Mouse (Mus musculus): ENCODE data around the gene Tdrd9. TPM values are rescaled to one million over a fixed set of nuclear protein-coding genes. Genes with fewer than 3 reads are reported as not detected.

Tdrd9 gene
- polyA plus RNA-seq, 1 experiment from 2014 or later, result 0.20 TPM

GRCm38 (mm10) chr12:112038441-112038840 is 67.1 kb downstream of the Tdrd9 start:
- Histone ChIP-seq H3K27ac (ENCODE audit: low read length) (no peak overlapping the region), H3K4me1 (ENCODE audit: control insufficient read depth, insufficient read depth, low read length) (no peaks in the 10 kb centered on the region), H3K36me3 (ENCODE audit: control insufficient read depth, insufficient read depth, low read length) (no peaks in the 10 kb centered on the region), H3K4me3 (ENCODE audit: low read length) (no peak overlapping the region), H3K4me2 (ENCODE audit: low read depth, low read length) (no peak overlapping the region), H3K9ac (ENCODE audit: low read depth, low read length) (no peak overlapping the region), H3K9me3 (ENCODE audit: control insufficient read depth, low read length) (no peaks in the 10 kb centered on the region), H3K27me3 (replicated peaks; ENCODE audit: control insufficient read depth, insufficient read depth, low read length) (no peaks in the 10 kb centered on the region)
- no peak for ATAC-seq
- WGBS, result 95% methylated on average over 10 of the region's 10 CpGs

- Histone ChIP-seq H3K27ac (ENCODE audit: low read length) (no peak overlapping the region), H3K9me3 (ENCODE audit: control insufficient read depth, low read length) (no peaks in the 10 kb centered on the region), H3K4me3 (ENCODE audit: low read length) (no peak overlapping the region), H3K9ac (ENCODE audit: low read depth, low read length) (no peak overlapping the region), H3K4me1 (ENCODE audit: control insufficient read depth, insufficient read depth, low read length) (no peaks in the 10 kb centered on the region), H3K4me2 (ENCODE audit: low read depth, low read length) (no peak overlapping the region), H3K27me3 (replicated peaks; ENCODE audit: control insufficient read depth, insufficient read depth, low read length) (no peaks in the 10 kb centered on the region), H3K36me3 (ENCODE audit: control insufficient read depth, insufficient read depth, low read length) (no peaks in the 10 kb centered on the region)
- WGBS, result 91% methylated on average over 10 of the region's 10 CpGs
- no peak for ATAC-seq
Measured at GRCm38 (mm10) chr12:112039169-112039568, 67.8 kb downstream of the Tdrd9 start.

- H3K4me2 ChIP-seq (ENCODE audit: low read depth, low read length), result no peak overlapping the region
- H3K9ac ChIP-seq (ENCODE audit: low read depth, low read length), result no peak overlapping the region
- 81% methylated on average over 14 of the region's 14 CpGs for WGBS
- H3K36me3 ChIP-seq (ENCODE audit: control insufficient read depth, insufficient read depth, low read length), result no peaks in the 10 kb centered on the region
- H3K4me1 ChIP-seq (ENCODE audit: control insufficient read depth, insufficient read depth, low read length), result no peaks in the 10 kb centered on the region
- no peaks in the 10 kb centered on the region for H3K9me3 ChIP-seq (ENCODE audit: control insufficient read depth, low read length)
- no peak overlapping the region for H3K4me3 ChIP-seq (ENCODE audit: low read length)
- no peaks in the 10 kb centered on the region for H3K27me3 ChIP-seq (replicated peaks; ENCODE audit: control insufficient read depth, insufficient read depth, low read length)
- ATAC-seq, result no peak
- H3K27ac ChIP-seq (ENCODE audit: low read length), result no peak overlapping the region
Measured at GRCm38 (mm10) chr12:112042681-112043080, 71.3 kb downstream of the Tdrd9 start.

GRCm38 (mm10) chr12:112077651-112078050 is 106.3 kb downstream of the Tdrd9 start:
- WGBS, result 9% methylated on average over 6 of the region's 6 CpGs
- no peak overlapping the region for H3K4me2 ChIP-seq (ENCODE audit: low read depth, low read length)
- no peaks in the 10 kb centered on the region for H3K36me3 ChIP-seq (ENCODE audit: control insufficient read depth, insufficient read depth, low read length)
- H3K9me3 ChIP-seq (ENCODE audit: control insufficient read depth, low read length), result no peaks in the 10 kb centered on the region
- no peak overlapping the region for H3K27ac ChIP-seq (ENCODE audit: low read length)
- no peak overlapping the region for H3K4me3 ChIP-seq (ENCODE audit: low read length)
- ATAC-seq, result no peak; the same call in 1 of the 2 replicates
- no peaks in the 10 kb centered on the region; the same call in 1 of the 2 replicates for H3K4me1 ChIP-seq (ENCODE audit: control insufficient read depth, insufficient read depth, low read length)
- H3K27me3 ChIP-seq (replicated peaks; ENCODE audit: control insufficient read depth, insufficient read depth, low read length), result no peaks in the 10 kb centered on the region
- H3K9ac ChIP-seq (ENCODE audit: low read depth, low read length), result no peak overlapping the region

- WGBS, result 81% methylated on average over 8 of the region's 8 CpGs
- Histone ChIP-seq H3K9ac (ENCODE audit: low read depth, low read length) (no peak overlapping the region), H3K27me3 (replicated peaks; ENCODE audit: control insufficient read depth, insufficient read depth, low read length) (no peaks in the 10 kb centered on the region), H3K4me1 (ENCODE audit: control insufficient read depth, insufficient read depth, low read length) (no peaks in the 10 kb centered on the region; the same call in 1 of the 2 replicates), H3K27ac (ENCODE audit: low read length) (no peak overlapping the region), H3K9me3 (ENCODE audit: control insufficient read depth, low read length) (no peaks in the 10 kb centered on the region), H3K4me2 (ENCODE audit: low read depth, low read length) (no peak overlapping the region), H3K36me3 (ENCODE audit: control insufficient read depth, insufficient read depth, low read length) (no peaks in the 10 kb centered on the region), H3K4me3 (ENCODE audit: low read length) (no peak overlapping the region)
- no peak for ATAC-seq
Measured at GRCm38 (mm10) chr12:112079911-112080310, 108.6 kb downstream of the Tdrd9 start.

GRCm38 (mm10) chr12:112080911-112081310 is 109.6 kb downstream of the Tdrd9 start:
- WGBS, result 96% methylated on average over 4 of the region's 4 CpGs
- H3K9ac ChIP-seq (ENCODE audit: low read depth, low read length), result no peak overlapping the region
- H3K4me3 ChIP-seq (ENCODE audit: low read length), result no peak overlapping the region
- no peaks in the 10 kb centered on the region; the same call in 1 of the 2 replicates for H3K4me1 ChIP-seq (ENCODE audit: control insufficient read depth, insufficient read depth, low read length)
- no peak for ATAC-seq
- no peak overlapping the region for H3K4me2 ChIP-seq (ENCODE audit: low read depth, low read length)
- no peaks in the 10 kb centered on the region for H3K36me3 ChIP-seq (ENCODE audit: control insufficient read depth, insufficient read depth, low read length)
- H3K27me3 ChIP-seq (replicated peaks; ENCODE audit: control insufficient read depth, insufficient read depth, low read length), result no peaks in the 10 kb centered on the region
- no peak overlapping the region for H3K27ac ChIP-seq (ENCODE audit: low read length)
- no peaks in the 10 kb centered on the region for H3K9me3 ChIP-seq (ENCODE audit: control insufficient read depth, low read length)

GRCm38 (mm10) chr12:112082241-112082640 is 110.9 kb downstream of the Tdrd9 start:
- H3K4me1 ChIP-seq (ENCODE audit: control insufficient read depth, insufficient read depth, low read length), result no peaks in the 10 kb centered on the region; the same call in 1 of the 2 replicates
- H3K27me3 ChIP-seq (replicated peaks; ENCODE audit: control insufficient read depth, insufficient read depth, low read length), result no peaks in the 10 kb centered on the region
- no peaks in the 10 kb centered on the region for H3K9me3 ChIP-seq (ENCODE audit: control insufficient read depth, low read length)
- H3K27ac ChIP-seq (ENCODE audit: low read length), result no peak overlapping the region
- no peak overlapping the region for H3K4me2 ChIP-seq (ENCODE audit: low read depth, low read length)
- H3K36me3 ChIP-seq (ENCODE audit: control insufficient read depth, insufficient read depth, low read length), result no peaks in the 10 kb centered on the region
- WGBS, result 43% methylated on average over 1 of the region's 1 CpGs
- no peak overlapping the region for H3K4me3 ChIP-seq (ENCODE audit: low read length)
- no peak overlapping the region for H3K9ac ChIP-seq (ENCODE audit: low read depth, low read length)
- peak; percentile 62; the same call in 1 of the 2 replicates for ATAC-seq

- 87% methylated on average over 3 of the region's 3 CpGs for WGBS
- no peak overlapping the region for H3K27ac ChIP-seq (ENCODE audit: low read length)
- H3K27me3 ChIP-seq (replicated peaks; ENCODE audit: control insufficient read depth, insufficient read depth, low read length), result no peaks in the 10 kb centered on the region
- H3K36me3 ChIP-seq (ENCODE audit: control insufficient read depth, insufficient read depth, low read length), result no peaks in the 10 kb centered on the region
- H3K9me3 ChIP-seq (ENCODE audit: control insufficient read depth, low read length), result no peaks in the 10 kb centered on the region
- ATAC-seq, result no peak
- no peak overlapping the region for H3K9ac ChIP-seq (ENCODE audit: low read depth, low read length)
- no peak overlapping the region for H3K4me3 ChIP-seq (ENCODE audit: low read length)
- H3K4me2 ChIP-seq (ENCODE audit: low read depth, low read length), result no peak overlapping the region
- no peaks in the 10 kb centered on the region for H3K4me1 ChIP-seq (ENCODE audit: control insufficient read depth, insufficient read depth, low read length)
Measured at GRCm38 (mm10) chr12:112086250-112086649, 114.9 kb downstream of the Tdrd9 start.

- Histone ChIP-seq H3K36me3 (ENCODE audit: control insufficient read depth, insufficient read depth, low read length) (no peaks in the 10 kb centered on the region), H3K4me2 (ENCODE audit: low read depth, low read length) (no peak overlapping the region), H3K27me3 (replicated peaks; ENCODE audit: control insufficient read depth, insufficient read depth, low read length) (no peaks in the 10 kb centered on the region), H3K4me3 (ENCODE audit: low read length) (no peak overlapping the region), H3K4me1 (ENCODE audit: control insufficient read depth, insufficient read depth, low read length) (no peaks in the 10 kb centered on the region), H3K27ac (ENCODE audit: low read length) (no peak overlapping the region), H3K9me3 (ENCODE audit: control insufficient read depth, low read length) (no peaks in the 10 kb centered on the region), H3K9ac (ENCODE audit: low read depth, low read length) (no peak overlapping the region)
- WGBS, result 61% methylated on average over 6 of the region's 6 CpGs
- ATAC-seq, result no peak
Measured at GRCm38 (mm10) chr12:112086726-112087125, 115.4 kb downstream of the Tdrd9 start.

- Histone ChIP-seq H3K9ac (ENCODE audit: low read depth, low read length) (no peak overlapping the region), H3K4me3 (ENCODE audit: low read length) (no peak overlapping the region), H3K9me3 (ENCODE audit: control insufficient read depth, low read length) (no peaks in the 10 kb centered on the region), H3K4me1 (ENCODE audit: control insufficient read depth, insufficient read depth, low read length) (no peaks in the 10 kb centered on the region), H3K27me3 (replicated peaks; ENCODE audit: control insufficient read depth, insufficient read depth, low read length) (no peaks in the 10 kb centered on the region), H3K4me2 (ENCODE audit: low read depth, low read length) (no peak overlapping the region), H3K27ac (ENCODE audit: low read length) (no peak overlapping the region), H3K36me3 (ENCODE audit: control insufficient read depth, insufficient read depth, low read length) (no peaks in the 10 kb centered on the region)
- no peak for ATAC-seq
- WGBS, result 53% methylated on average over 12 of the region's 12 CpGs
Measured at GRCm38 (mm10) chr12:112088609-112089324, 117.4 kb downstream of the Tdrd9 start.

All from intestine, embryonic 16.5 days (tissue).